Mouse (Mus musculus) embryonic fibroblast, embryonic 13.5 days (primary cell): ENCODE measurements at regions not wholly inside any gene's neighbourhood (a gene's known extent, or its start where the extent isn't known, plus 50 kb on each side); places are given as distances from the start of the nearest gene placed in this dataset.

Experiments
- H3K27ac ChIP-seq: 2 replicates; pipeline ENCODE4 v1.5.1; 2012; ENCODE audit warnings: low read length, control low read depth, inconsistent platforms; ENCODE audit not compliant: insufficient read depth
- H3K4me1 ChIP-seq: 2 replicates; pipeline ENCODE4 v1.6.1; 2011; ENCODE audit warnings: low read length; ENCODE audit not compliant: control insufficient read depth, insufficient read depth
- H3K4me3 ChIP-seq: 2 replicates; pipeline ENCODE4 v1.5.1; 2011; ENCODE audit warnings: mild to moderate bottlenecking, control low read depth, low read length; ENCODE audit not compliant: insufficient read depth
- CTCF ChIP-seq: IDR thresholded peaks from 2 replicates; pipeline ENCODE4 v1.5.1; 2011; ENCODE audit warnings: mild to moderate bottlenecking, control low read depth, low read length, moderate library complexity, borderline replicate concordance; ENCODE audit not compliant: insufficient read depth
- POLR2A ChIP-seq: IDR thresholded peaks from 2 replicates; pipeline ENCODE4 v1.6.1; 2011; ENCODE audit warnings: low read depth, mild to moderate bottlenecking, control low read depth, low read length, moderate library complexity

DNA sequence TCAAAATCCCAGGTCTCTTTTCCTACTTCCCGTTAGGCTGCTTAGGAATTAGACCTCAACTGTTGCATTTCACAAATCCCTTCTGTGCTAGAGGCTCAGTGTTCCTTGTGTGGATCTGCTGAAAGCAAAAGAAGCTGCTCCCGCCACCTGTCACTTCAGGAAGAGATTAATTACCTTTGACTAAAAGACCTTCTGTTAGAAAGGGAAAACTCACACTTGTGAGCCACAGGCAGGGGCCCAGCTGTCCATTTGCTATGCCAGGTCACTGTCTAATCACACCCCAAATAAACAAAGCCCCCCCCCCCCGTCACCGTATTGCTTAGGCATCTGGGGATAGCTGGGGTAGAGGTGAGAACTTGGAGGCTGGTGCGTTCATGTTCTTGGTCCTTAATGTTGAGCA is 112.9 kb upstream of the Wscd1 start:
- no peak overlapping the region for H3K27ac ChIP-seq
- no peak overlapping the region for H3K4me3 ChIP-seq
- TF ChIP-seq POLR2A = no peak
- TF ChIP-seq CTCF = no peak
- H3K4me1 ChIP-seq = no peaks in the 10 kb centered on the region

DNA sequence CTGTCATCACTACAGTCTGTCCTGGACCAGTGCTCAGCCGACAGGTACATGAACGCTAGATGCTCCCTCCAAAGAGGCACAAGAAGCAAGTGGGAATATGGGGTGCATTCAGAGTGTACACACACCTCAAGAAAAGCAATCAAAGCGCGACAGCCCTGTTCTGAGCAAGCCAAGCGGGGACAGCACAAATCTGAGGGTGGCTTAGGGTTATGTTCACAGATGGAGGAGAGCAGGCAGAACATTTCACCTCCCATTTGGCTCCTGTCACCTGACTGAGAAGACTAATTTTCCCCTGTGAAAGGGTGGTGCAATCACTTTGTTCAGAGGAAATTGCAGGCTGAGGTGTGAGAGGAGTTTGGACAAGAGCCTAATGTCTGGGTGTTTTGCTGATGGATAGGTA is 106.8 kb upstream of the Wscd1 start:
- Histone ChIP-seq H3K4me1 (no peaks in the 10 kb centered on the region), H3K4me3 (no peak overlapping the region), H3K27ac (no peak overlapping the region)
- TF ChIP-seq POLR2A (no peak), CTCF (no peak)

DNA sequence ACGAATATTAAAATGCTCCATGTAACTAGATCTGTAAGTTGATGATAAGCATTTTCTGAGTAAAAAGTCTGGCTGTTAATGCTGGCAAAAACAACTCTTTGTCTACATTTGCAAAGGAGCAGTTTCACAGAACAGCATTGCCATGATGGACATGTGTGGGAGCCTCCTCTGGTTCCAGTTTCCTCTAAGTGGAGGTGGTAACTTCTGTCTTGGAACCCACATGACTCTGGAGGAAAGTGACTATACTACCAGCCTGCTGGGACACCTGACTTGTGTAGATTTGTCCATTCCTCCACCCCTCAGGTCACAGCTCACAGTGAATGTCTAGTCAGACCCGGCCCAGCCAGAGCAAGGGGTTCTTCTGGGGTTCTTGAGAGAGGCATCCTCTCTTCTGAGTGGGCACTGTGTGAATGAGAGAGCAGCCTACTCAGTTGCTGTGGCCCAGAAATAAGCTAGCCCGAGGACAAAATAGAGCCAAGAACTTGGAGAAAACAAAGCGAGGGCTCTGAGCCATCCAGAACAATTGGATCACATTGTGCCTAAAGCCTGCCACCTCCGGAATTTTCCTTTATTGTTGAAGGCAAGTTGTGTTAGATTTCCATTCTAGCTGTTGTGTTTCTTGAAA is 97.9 kb upstream of the Wscd1 start:
- TF ChIP-seq CTCF = no peak
- no peak for TF ChIP-seq POLR2A
- Histone ChIP-seq H3K4me3 (no peak overlapping the region), H3K27ac (no peak overlapping the region), H3K4me1 (no peaks in the 10 kb centered on the region)

- no peaks in the 10 kb centered on the region for H3K4me1 ChIP-seq
- H3K4me3 ChIP-seq = no peak overlapping the region
- TF ChIP-seq CTCF (no peak), POLR2A (no peak)
- no peak overlapping the region for H3K27ac ChIP-seq
These were observed 97.3 kb upstream of the Wscd1 start for GRCm38 (mm10) chr11:71652381-71652775.

DNA sequence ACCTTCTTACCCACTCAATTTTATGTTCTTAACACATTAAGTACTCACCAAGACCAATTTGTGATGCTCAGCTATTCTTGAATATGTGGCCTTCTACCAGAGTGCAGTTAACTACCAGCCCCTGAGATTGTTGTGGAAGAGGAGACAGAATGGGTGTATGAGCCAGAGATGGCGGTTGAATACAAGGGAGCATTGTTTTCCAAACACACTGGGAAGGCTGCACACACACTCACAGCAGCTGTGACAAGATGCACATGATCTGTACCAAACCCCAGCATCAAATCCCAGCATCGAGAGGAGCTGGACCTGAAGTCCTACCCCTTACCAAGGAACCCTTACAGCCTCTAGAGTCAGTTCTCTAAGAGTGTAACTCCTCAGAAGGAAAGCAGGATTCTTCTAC is 91.4 kb upstream of the Wscd1 start:
- Histone ChIP-seq H3K4me3 (no peak overlapping the region), H3K4me1 (no peaks in the 10 kb centered on the region), H3K27ac (no peak overlapping the region)
- no peak for TF ChIP-seq CTCF
- TF ChIP-seq POLR2A = no peak

DNA sequence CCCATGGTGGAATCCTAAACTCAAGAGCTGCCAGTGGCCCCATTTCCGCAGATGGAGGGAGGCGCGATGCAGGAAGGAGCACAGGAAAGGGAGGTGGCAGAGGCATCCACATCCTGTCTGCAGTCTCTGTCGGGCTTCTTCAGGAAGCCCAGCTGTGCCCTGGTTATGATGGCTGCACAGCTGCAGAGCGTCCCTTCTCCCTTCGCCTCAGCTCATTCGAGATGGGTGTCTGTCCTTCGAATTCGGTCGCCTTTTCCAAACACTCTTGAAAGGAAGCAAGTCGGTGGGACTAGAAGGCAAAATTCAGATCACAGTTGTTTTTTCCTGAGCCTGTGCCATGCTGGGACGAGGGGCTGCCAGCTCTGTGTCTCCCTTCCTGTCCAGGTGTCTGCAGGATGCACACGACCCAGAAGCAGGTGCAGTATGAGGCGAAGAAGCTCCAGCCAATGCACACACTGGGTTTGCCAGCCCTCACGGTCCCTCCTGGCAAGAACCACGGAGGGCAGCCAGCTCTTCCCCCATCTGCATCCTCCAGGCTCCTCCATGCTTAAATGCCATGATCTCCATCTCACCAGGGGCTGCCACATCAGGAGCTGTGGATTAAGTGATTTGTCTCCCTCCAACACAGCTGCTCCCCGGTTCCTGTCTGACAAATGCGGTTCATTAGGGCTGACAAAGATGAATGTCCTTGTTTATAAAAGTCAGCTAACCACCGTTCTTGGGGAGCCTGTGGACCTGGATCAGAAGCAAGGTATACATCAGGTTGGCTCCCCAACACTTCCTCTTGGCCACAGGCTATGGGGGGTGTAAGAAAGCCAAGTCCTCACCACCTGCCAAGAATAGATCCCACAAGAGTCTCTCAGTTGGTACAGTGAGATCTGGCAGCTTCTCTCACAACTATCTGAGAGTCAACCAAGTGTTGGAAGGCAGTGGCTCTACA is 79.3 kb upstream of the Wscd1 start:
- Histone ChIP-seq H3K4me1 (no peaks in the 10 kb centered on the region), H3K27ac (no peak overlapping the region), H3K4me3 (no peak overlapping the region)
- TF ChIP-seq POLR2A = no peak
- no peak for TF ChIP-seq CTCF

DNA sequence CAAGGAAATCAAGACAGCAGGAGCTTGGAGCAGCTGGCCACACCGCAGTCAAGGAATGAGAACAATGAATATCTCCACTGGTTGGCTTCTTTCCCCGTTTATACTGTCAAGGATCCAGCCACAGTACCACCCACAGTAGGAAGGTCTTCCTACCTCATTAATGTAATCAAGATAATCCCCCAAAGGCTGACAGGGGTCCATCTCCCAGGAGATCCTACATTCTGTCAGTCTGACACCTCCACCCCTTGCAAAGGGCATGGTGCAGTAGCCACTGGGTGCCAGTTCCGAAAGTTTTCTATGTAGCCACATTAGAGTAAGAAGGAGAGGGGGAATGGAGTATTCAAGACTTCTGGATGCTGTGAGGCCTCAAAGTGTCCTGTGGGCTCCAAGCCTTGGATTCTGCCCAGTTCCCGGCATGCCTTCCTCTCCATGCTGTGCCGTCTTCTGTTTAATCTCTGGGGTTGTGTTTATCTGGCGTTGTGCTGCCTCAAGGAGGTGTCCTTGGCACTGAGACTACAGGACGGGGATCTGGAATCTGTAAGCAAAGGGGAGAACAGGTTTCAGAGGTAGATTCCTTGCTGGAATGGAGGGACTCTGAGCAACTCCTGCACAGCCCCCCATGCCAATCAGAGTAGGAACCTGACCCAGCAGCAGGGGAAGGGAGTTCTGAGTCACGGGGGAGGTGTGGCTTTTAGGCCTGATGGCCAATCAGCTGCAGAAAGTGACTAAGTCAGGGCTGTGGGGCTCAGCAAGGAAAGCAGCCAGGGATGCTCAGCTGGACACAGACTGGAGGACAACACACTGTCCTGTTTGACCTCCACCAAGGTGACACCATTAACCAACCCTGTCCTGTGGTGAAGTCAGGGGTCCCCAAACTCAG is 77.3 kb upstream of the Wscd1 start:
- H3K4me3 ChIP-seq = no peak overlapping the region
- TF ChIP-seq CTCF (no peak), POLR2A (no peak)

GRCm38 (mm10) chr11:71674319-71674718 is 75.4 kb upstream of the Wscd1 start:
- Histone ChIP-seq H3K4me1 (no peaks in the 10 kb centered on the region), H3K4me3 (no peak overlapping the region), H3K27ac (no peak overlapping the region)
- TF ChIP-seq CTCF = no peak
- no peak for TF ChIP-seq POLR2A

More for the DNA sequence above, 77.3 kb upstream of the Wscd1 start:
- Histone ChIP-seq H3K4me1 (no peaks in the 10 kb centered on the region), H3K27ac (no peak overlapping the region)

DNA sequence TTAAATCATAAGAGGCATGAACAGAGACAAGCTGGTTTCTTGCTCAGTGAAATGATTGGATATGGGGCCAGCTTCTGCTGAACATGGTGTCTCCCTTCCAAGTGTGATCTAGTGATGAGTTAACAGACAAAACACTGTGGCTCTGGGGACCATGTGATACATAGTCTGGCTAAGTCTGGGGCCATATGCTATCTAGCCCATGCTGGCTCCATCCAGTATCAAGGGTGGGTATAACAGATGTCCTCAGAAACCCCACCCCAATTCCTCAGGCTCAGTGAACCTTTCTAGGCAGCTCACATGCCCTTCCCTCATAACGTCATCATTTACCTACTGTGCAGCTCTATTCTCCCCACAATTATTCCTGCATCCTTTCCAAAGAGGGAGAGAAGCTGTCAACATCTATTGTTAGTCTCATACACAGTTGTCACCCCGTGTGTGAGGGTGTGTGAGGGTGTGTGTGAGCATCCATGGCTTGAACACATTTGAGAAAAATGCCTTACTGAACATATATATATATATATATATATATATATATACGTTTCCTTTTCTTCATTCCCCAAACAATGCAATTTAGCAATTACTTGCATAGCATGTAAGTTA is 73.9 kb upstream of the Wscd1 start:
- H3K4me3 ChIP-seq = no peak overlapping the region
- TF ChIP-seq POLR2A (no peak), CTCF (no peak)
- H3K4me1 ChIP-seq = no peaks in the 10 kb centered on the region
- H3K27ac ChIP-seq = no peak overlapping the region
